Mouse (Mus musculus) lung, adult 2 months (tissue): ENCODE results near the gene Esm1.

Source experiments
- CTCF ChIP-seq: fragments of 200-500 bp; IDR thresholded peaks from 2 replicates; pipeline ENCODE4 v1.5.1; 2011; ENCODE audit warnings: mild to moderate bottlenecking, low read length, control low read depth; ENCODE audit not compliant: insufficient read depth
- POLR2A ChIP-seq: fragments of 200-500 bp; IDR thresholded peaks from 2 replicates; pipeline ENCODE4 v1.6.1; 2011; ENCODE audit warnings: low read depth, mild to moderate bottlenecking, control low read depth, low read length, borderline replicate concordance; ENCODE audit errors: extremely low read depth

DNA sequence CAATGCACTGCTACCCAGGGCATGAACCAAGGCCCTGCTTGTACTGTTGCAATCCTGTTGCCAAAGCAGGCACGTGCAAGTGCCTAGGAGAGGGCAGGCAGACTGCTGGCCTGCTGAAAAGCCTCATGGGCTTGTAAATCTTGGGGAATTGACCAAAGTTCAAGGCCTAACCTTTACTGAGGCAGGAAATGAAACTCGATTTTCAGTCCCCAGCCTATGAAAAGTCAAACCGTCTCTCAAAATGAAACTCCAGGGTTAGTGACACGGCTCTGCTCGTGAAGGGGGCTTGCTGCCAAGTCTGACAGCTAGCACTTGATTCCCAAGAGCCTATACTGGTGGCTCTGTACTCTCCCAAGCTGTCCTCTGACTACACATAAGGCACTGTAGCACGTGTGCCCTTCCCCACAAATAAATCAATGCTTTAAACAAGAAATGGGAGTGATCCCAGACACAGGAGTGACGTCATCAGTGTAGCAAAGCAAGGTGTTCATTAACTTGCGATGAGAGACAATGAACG lies 41.4 kb upstream of the Esm1 start:
- TF ChIP-seq POLR2A (no peak), CTCF (no peak)
